Mouse (Mus musculus) fat pad, adult 2 months (tissue): ENCODE measurements at regions not wholly inside any gene's neighbourhood (a gene's known extent, or its start where the extent isn't known, plus 50 kb on each side); places are given as distances from the start of the nearest gene placed in this dataset.

Source experiments
- DNase-seq: peaks from one replicate; pipeline ENCODE4 v3.0.0-alpha.2; 2011; ENCODE audit warnings: low read depth, low spot score; ENCODE audit errors: extremely low read depth

GRCm38 (mm10) chr5:118449893-118450292 is 110.6 kb upstream of the Med13l start:
- no peak for DNase-seq

- no peak for DNase-seq
Measured at GRCm38 (mm10) chr5:118452052-118452451, 108.4 kb upstream of the Med13l start.

GRCm38 (mm10) chr5:118454096-118454495 is 106.4 kb upstream of the Med13l start:
- no peak for DNase-seq

- DNase-seq: peak; percentile 91
Measured at GRCm38 (mm10) chr5:118458727-118459390, 101.6 kb upstream of the Med13l start.

GRCm38 (mm10) chr5:118459391-118459792 is 101.1 kb upstream of the Med13l start:
- DNase-seq: peak; percentile 46

- no peak for DNase-seq
Measured at GRCm38 (mm10) chr5:118461967-118462366, 98.5 kb upstream of the Med13l start.

- DNase-seq: no peak
Measured at GRCm38 (mm10) chr5:118464931-118465801, 95.3 kb upstream of the Med13l start.

- DNase-seq: no peak
Measured at GRCm38 (mm10) chr5:118465991-118466750, 94.3 kb upstream of the Med13l start.

GRCm38 (mm10) chr5:118468739-118469138 is 91.7 kb upstream of the Med13l start:
- DNase-seq: no peak

GRCm38 (mm10) chr5:118471569-118471968 is 88.9 kb upstream of the Med13l start:
- no peak for DNase-seq

GRCm38 (mm10) chr5:118472291-118472690 is 88.2 kb upstream of the Med13l start:
- DNase-seq: no peak

- DNase-seq: no peak
Measured at GRCm38 (mm10) chr5:118473128-118473730, 87.2 kb upstream of the Med13l start.

GRCm38 (mm10) chr5:118476597-118476996 is 83.9 kb upstream of the Med13l start:
- no peak for DNase-seq

GRCm38 (mm10) chr5:118477131-118478119 is 83.1 kb upstream of the Med13l start:
- no peak for DNase-seq

GRCm38 (mm10) chr5:118478120-118478768 is 82.2 kb upstream of the Med13l start:
- DNase-seq: no peak

- DNase-seq: no peak
Measured at GRCm38 (mm10) chr5:118480000-118480399, 80.5 kb upstream of the Med13l start.

GRCm38 (mm10) chr5:118480965-118481793 is 79.3 kb upstream of the Med13l start:
- no peak for DNase-seq

- no peak for DNase-seq
Measured at GRCm38 (mm10) chr5:118481794-118482049, 78.8 kb upstream of the Med13l start.

- DNase-seq: no peak
Measured at GRCm38 (mm10) chr5:118482598-118482997, 77.9 kb upstream of the Med13l start.
